Mouse (Mus musculus): ENCODE data around the gene Rnf5.

Gene Rnf5

DNA sequence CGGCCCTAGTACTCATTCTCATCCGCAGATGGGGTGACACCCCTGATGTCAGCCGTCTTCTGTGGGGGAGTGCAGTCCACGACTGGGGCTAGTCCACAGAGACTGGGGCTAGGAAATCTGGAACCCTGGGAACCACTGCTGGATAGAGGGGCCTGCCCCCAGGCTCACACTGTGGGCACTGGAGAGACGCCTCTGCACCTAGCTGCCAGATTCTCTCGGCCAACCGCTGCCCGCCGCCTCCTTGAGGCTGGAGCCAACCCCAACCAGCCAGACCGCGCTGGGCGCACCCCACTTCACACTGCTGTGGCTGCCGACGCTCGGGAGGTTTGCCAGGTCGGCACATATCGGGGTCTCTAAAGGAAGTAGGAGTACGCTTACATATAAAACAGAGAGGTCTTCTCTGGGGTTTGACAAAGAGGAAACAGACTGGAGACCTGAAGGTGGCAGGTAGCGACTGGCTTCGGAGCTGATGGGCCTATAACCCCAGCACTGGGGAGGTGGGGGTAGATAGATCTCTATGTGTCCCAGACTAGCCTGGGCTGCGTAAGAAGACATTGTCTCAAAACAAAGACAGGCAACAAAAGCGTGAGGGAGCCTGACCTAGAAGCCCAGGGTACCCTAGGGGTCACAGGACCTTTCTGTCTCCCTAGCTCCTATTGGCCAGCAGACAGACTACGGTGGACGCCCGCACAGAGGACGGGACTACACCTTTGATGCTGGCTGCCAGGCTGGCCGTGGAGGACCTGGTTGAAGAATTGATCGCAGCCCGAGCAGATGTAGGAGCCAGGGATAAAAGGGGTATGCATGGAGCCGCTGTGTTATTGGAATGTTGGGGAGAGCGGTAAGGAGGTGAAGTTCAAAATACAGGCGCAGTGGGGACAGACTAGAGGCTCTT is 17.4 kb downstream of the Rnf5 start:
- DNase-seq (ENCODE audit: low read depth, low spot score) = peak; percentile 43

DNA sequence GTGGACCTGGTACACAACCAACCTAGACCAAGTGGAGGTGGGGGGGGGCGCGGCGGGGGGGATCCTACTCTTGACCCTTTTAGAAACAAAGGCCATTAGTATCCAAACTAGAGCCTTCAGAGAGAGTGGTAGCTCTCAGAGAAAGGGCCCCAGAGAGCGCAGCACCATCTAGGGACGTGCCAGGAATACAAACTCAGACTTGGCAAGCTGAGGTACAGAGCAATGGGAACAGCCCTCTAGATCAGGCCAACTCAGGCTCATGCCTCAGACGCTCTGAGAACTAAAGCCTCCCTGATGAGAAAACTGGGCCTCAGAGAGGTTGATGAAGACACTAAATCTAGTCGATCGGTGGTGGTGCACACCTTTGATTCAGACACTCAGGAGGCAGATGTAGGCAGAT is 18.4 kb downstream of the Rnf5 start:
- no peak for DNase-seq (ENCODE audit: low read depth, low spot score)

DNA sequence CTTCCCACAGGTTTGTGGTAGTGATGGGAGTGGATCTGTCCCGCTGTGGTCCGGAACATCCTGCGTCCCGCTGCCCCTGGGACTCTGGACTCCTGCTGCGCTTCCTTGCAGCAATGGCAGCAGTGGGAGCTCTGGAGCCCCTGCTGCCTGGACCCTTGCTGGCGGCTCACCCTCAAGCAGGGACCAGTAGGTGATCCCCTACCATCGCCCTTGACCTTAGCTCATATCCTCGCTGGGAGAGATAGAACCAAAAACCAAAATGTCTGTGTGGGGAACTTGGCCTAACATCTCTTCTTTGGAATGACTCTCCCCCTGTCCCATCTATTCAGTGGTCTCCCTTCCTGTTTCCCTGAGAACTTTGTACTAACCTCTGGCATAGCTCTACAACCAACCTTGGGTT is 19.7 kb downstream of the Rnf5 start:
- no peak for DNase-seq (ENCODE audit: low read depth, low spot score)

DNA sequence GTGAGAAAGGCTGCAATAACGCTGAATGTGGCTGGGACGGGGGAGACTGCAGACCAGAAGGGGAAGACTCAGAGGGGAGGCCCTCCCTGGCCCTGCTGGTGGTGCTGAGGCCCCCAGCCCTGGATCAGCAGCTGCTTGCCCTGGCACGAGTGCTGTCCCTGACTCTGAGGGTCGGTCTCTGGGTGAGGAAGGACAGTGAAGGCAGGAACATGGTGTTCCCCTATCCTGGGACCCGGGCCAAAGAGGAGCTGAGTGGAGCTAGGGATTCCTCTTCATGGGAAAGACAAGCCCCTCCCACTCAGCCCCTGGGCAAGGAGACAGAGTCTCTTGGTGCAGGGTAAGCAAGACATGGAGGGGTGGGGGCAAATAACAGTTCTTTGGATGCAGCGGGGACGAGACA is 20.1 kb downstream of the Rnf5 start:
- no peak for DNase-seq (ENCODE audit: low read depth, low spot score)

DNA sequence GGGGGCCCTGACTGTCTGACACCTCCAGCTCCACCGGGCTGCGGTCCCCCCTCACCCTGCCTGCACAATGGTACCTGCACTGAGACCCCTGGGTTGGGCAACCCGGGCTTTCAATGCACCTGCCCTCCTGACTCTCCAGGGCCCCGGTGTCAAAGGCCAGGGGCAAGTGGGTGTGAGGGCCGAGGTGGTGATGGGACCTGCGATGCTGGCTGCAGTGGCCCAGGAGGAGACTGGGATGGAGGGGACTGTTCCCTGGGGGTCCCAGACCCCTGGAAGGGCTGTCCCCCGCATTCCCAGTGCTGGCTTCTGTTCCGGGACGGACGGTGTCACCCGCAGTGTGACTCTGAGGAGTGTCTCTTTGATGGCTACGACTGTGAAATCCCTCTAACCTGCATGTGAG is 21.0 kb downstream of the Rnf5 start:
- no peak for DNase-seq (ENCODE audit: low read depth, low spot score)

DNA sequence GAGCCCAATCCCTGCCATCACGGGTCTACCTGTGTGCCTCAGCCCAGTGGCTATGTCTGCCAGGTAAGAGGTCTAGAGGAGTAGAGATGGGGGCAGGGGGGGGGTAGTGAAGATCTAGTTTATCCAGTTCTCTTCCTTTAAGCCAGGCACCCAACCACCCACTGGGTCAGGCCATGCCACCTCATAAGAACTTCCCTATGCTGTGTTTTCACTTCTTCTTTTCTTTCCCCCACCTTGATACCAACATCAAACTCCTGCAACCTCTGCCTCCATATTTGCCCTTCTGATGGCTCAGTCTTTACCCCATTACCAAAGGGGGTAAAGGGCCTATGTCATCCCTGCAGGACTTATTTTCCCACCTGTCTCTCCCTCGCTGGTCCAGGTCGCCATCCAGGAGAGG is 25.4 kb downstream of the Rnf5 start:
- DNase-seq (ENCODE audit: low read depth, low spot score) = no peak

DNA sequence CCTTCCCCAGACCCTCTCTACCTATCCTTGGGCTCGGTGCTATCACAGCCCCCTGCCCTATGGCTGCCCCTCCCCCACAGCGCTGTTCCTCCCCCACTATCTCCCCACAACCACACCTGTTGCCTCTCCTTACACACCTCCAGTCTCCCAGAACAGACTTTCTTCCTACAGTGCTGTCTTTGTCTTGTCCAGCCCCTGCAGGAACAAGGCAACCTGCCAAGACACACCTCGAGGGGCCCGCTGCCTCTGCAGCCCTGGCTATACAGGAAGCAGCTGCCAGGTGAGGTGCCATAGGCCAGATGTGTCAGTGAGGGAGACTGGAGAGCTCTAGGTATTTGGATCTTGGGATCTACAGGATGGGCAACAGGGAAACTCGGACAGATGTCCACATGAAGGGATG is 26.9 kb downstream of the Rnf5 start:
- DNase-seq (ENCODE audit: low read depth, low spot score) = no peak

DNA sequence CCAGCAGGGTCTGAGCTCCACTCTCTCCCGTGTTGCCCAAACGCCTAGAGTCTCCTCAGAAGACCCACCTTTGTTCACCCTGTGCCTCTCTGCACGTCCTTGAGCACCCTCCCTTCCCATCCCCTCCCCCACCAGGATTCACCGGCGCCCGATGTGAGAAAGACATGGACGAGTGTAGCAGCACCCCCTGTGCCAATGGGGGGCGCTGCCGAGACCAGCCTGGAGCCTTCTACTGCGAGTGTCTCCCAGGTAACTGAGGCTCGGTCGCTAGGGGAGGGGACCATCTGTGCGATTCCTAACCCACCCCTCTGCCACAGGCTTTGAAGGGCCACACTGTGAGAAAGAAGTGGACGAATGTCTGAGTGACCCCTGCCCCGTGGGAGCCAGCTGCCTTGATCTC is 31.1 kb downstream of the Rnf5 start:
- DNase-seq (ENCODE audit: low read depth, low spot score) = no peak

DNA sequence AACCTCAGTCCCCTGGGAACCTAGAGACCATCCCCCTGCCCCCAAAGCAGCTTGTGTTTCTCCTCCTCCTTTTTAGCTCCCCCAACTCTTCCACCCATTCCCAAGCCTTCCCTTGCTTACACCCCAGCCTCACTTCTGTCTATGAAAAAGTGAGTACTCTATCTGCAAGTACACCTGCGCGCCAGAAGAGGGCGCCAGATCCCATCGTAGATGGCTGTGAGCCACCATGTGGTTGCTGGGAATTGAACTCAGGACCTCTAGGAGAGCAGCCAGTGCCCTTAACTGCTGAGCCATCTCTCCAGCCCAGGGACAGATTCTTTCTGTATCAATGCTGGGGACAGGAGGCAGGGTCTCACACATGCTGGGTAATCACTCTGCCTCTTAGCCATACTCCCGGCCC is 31.6 kb downstream of the Rnf5 start:
- DNase-seq (ENCODE audit: low read depth, low spot score) = no peak

DNA sequence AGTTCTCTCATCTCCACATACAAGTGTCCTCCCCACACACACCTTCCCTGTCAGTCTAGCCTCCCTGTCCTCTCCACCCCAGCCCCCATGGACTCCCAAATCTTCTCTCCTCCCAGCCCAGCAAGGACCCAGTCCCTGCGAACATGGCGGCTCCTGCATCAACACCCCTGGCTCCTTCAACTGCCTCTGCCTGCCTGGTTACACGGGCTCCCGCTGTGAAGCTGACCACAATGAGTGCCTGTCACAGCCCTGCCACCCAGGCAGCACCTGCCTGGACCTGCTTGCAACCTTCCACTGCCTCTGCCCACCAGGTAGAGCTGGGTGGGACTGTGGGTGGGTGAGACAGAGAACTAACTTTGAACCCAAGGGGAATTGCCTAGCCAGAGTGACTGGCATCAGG is 33.6 kb downstream of the Rnf5 start:
- no peak for DNase-seq (ENCODE audit: low read depth, low spot score)

DNA sequence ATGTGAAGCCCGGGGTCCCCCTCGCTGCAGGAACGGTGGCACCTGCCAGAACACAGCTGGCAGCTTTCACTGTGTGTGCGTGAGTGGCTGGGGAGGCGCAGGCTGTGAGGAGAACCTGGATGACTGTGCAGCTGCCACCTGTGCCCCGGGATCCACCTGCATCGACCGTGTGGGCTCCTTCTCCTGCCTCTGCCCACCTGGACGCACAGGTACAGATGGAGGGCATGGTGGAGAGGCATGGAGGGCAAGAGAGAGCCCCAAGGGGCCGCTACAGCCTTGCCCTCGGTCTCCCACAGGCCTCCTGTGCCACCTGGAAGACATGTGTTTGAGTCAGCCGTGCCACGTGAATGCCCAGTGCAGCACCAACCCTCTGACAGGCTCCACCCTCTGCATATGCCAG is 35.1 kb downstream of the Rnf5 start:
- no peak for DNase-seq (ENCODE audit: low read depth, low spot score)

DNA sequence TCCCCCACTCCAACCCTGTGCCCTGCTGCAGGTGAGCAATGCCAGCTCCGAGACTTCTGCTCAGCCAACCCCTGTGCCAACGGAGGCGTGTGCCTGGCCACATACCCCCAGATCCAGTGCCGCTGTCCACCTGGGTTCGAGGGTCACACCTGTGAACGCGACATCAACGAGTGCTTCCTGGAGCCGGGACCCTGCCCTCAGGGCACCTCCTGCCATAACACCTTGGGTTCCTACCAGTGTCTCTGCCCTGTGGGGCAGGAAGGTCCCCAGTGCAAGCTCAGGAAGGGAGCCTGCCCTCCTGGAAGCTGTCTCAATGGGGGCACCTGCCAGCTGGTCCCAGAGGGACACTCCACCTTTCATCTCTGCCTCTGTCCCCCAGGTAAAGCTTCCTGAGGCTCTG is 36.2 kb downstream of the Rnf5 start:
- no peak for DNase-seq (ENCODE audit: low read depth, low spot score)

DNA sequence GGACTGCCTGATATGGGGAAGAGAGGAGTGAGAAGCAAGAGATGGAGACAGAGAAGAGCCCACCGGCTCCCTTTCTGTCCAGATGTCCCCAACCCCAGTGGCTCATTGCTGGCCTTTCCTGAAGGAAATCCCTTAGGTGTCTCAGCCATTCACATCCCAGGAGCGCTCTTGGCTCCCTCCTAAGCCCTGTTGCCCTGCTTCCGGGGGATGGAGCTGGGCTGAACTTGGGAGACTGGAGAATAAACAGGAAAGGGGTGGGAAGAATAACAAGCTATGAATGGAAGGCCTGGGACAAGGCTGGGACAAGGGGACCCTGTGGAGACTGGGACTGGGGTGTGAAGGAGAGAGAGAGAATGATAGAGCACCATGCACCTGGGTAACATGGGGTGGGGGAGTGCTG is 38.7 kb downstream of the Rnf5 start:
- no peak for DNase-seq (ENCODE audit: low read depth, low spot score)

DNA sequence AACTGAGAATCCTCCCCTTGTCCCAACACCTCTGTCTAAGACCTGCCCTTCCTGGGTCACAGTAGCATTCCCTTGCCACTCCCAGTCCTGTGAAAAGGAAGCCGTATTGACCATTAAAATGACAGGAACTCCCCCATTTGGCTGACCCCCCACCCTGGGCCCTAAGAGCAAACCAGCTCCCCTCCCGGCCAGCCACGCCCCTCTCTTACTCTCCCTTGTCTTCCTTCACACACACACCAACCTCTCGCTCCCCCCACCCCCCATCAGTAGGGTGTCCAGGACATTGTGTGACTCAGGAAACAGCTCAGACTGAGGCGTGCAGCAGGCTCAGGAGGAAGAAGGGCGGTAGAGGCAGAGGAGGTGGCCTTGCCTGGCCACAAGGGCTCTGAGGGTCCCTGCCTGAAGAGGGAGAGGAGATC is 39.5 kb downstream of the Rnf5 start, which contains the start of gene Notch4:
Gene Notch4, plus strand, starts transcription at position 266 of the 419 bp plus-strand sequence.
- peak; percentile 26 for DNase-seq (ENCODE audit: low read depth, low spot score)

DNA sequence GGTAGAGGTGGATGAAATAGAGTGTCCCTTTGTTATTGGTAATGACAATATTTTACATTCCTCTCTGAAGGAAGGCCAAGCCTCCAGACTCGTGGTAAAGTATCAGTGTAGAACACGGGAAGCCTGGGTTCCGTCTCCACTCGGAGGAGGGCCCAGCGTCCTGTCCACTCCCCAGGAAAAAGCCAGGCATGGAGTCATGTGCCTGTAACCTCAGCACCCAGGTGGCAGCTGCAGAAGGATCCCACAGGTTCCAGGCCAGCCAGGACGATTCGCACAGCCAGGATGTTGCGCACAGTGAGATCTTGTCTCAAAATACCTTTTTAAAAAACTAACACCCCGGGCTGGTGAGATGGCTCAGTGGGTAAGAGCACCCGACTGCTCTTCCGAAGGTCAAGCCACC is 40.1 kb downstream of the Rnf5 start:
- no peak for DNase-seq (ENCODE audit: low read depth, low spot score)

DNA sequence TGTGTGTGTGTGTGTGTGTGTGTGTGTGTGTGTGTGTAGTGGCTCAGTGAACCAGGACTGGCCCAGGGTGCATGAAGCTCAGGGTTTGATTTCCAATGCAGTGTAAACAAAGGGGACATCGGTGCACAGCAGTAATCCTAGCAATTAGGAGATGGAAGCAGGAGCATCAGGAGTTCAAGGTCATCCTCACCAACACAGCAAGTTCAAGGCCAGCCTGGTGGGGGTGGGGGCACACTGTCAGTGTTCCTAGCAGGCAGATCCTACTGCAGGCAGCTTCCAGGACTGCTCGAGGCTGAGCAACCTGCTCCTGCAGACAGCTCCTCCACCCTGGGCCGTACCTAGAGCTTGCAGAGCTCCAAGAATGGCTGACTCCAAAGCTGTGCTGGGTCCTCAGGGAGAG is 40.9 kb downstream of the Rnf5 start:
- no peak for DNase-seq (ENCODE audit: low read depth, low spot score)

DNA sequence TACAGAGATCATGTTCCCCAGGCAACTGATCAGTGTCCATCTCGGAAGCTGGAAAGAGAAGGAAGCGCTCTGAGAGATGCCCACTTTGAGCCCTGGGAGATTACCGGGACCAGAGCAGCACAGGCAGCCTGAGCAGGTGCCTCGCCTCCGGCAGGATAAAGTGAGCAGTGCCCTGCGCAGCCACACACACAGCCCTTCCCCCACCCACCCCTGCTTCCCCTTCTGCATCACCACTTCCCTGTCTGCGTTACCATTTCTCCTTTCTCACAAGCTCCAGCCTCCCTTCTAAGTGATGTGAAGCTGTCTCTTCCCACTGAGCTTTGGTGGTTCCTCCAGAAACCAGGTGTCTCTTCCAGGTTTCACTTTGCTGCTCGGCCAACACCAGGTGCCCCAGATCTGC is 42.3 kb downstream of the Rnf5 start:
- no peak for DNase-seq (ENCODE audit: low read depth, low spot score)

DNA sequence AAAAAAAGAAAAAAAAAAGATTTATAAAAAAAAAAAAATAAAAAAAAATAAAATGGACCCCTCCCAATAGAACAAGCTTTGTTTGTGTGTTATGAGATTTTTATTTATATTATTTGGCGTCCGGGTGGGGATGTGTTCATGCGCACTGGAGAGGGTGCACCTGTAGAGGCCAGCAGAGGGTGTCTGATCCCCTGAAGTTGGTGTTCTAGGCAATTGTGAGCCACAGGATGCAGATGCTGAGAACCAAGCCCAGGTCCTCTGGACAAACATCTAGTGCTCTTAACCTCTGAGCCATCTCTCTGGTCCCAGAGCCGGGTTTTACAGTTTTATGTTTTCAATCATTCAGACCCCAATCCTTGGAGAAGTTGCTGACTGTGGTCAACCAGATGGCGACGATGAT is 43.1 kb downstream of the Rnf5 start:
- no peak for DNase-seq (ENCODE audit: low read depth, low spot score)

DNA sequence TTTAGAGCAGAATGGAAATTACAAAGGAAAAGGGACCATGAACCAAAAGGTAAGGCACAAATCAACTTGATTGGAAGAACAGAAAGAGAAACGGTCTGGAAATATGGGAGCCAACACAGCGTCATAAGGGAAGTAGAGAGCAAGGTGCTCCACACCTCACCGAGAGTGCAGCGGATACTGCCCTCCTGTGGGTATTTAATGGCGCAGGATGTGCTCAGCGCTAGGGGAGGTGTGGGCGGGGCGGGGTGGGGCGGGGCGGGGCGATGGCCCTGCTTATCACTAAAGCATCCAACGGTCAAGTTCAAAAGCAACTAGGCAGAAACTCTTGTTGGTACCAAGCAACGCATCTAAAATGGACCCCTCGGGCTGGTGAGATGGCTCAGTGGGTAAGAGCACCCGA is 43.6 kb downstream of the Rnf5 start:
- no peak for DNase-seq (ENCODE audit: low read depth, low spot score)

DNA sequence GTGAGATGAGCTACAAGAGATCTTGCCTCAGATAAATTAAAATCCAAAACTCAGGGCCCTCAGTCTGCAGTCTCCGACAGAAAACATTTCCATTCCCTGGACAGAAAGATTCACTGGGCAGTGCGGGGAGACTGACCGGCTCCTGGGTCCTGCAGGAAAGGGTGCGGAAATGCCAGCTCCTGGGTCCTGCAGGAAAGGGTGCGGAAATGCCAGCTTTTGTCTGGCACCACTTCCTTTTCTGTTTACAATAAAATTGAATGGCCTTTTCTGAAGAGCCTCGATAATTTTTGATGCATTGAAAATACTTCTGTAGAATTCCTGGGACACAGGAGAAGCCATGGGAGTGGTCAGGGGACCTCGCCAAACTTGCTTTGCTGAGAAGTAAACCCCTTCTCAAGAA is 44.4 kb downstream of the Rnf5 start:
- DNase-seq (ENCODE audit: low read depth, low spot score) = no peak

DNA sequence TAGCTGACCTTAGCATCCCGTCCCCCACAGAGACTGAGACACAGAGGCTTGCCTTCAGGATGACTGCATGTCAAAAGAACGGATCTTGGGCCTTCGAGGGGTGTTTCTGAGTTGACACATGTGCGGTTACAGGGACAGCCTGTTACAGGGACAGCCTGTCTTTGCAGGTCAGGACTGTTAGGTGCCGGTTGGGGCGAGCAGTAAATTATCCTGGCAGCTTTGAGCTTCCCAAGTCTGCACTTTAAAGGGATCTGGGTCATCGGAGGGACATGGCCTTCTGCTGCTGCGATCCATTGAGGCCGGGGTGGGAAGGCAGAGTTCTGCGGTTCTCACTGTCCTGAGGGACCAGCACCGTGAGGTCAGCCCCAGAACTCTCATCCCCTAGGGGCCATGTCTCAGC is 46.1 kb downstream of the Rnf5 start:
- DNase-seq (ENCODE audit: low read depth, low spot score) = no peak

DNA sequence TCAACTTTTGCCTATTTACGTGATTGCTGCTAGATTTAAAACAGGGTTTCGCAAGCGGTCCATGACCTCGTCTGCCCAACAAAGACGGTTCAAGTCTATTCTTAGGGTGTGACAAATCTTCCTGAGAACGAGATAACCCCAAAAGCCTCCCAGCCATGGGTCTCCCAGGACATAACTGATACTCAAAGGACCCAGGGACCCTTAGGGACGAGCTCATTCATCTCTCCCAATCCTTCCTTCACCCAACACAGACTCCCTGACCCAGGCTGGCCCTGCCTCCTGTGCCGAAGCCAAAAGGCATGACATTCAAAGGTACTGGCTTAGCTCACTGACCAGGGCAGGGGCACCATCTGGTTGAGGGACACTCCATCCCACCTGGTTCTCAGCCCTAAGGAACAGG is 47.1 kb downstream of the Rnf5 start:
- DNase-seq (ENCODE audit: low read depth, low spot score) = no peak

DNA sequence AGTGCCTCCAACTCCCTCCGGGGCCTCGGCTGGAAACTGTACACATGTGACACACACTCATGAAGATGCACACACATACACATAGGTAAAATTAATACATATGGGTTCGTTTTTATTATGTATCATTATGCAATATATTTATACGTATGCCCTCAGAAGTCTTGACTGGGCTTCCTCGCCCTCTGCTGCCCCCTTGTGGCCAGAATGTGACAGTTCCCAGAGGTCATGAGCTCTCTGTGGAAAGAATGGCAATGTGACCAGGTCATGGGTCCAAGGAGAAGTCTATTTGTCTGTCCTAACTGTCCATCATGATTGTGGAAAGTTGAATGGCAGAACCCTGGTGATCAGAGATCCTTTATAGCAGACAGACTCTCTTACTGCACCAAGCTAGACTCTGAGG is 48.0 kb downstream of the Rnf5 start:
- peak; percentile 74 for DNase-seq (ENCODE audit: low read depth, low spot score)

Measured in mesoderm, embryonic 11.5 days (tissue).